Mouse (Mus musculus) ES-Bruce4 (cell line): ENCODE results near the gene Tmem132c.

Source experiments
- CTCF ChIP-seq: IDR thresholded peaks from one replicate; pipeline ENCODE4 v1.8.1; 2011; ENCODE audit warnings: low read depth, low read length
- EP300 ChIP-seq: IDR thresholded peaks from 2 replicates; pipeline ENCODE4 v1.6.1; 2011; ENCODE audit warnings: low read depth, low read length; ENCODE audit not compliant: insufficient read depth
- POLR2A ChIP-seq: IDR thresholded peaks from one replicate; pipeline ENCODE4 v1.8.1; 2011; ENCODE audit warnings: low read length; ENCODE audit not compliant: insufficient read depth

GRCm38 (mm10) chr5:127297461-127297860 is 55.9 kb downstream of the Tmem132c start:
- TF ChIP-seq CTCF (no peak), POLR2A (no peak), EP300 (no peak)
